Mouse (Mus musculus): Measurements from ENCODE around the gene E130309D02Rik.

GRCm38 (mm10) chr5:143363678-143364615 lies 48.8 kb upstream of the E130309D02Rik start:
- TF ChIP-seq POLR2A (IDR thresholded peaks at IDR 0.05; ENCODE audit: insufficient read depth, low read depth, low read length) (no peak), CTCF (IDR thresholded peaks at IDR 0.05; ENCODE audit: insufficient read depth, low read depth, low read length) (no peak)
